Mouse (Mus musculus) forebrain, postnatal 0 days (tissue): ENCODE data around the gene Serf2. TPM values are rescaled to one million over a fixed set of nuclear protein-coding genes. Genes with fewer than 3 reads are reported as not detected.
"Not testable (repeated sequence)": the region's sequence is repeated elsewhere in the genome, so short reads cannot be mapped to it uniquely, and the experiment has no call there.

Source experiments
- ATAC-seq: fragments of 200-750 bp; cut with Nextera tagmentation; 2 replicates; pipeline ENCODE4 v1.8.0; 2017; ENCODE audit warnings: mild to moderate bottlenecking, moderate library complexity
- DNase-seq: peaks from one replicate; pipeline ENCODE4 v3.0.0-alpha.2; 2015
- H3K27ac ChIP-seq: fragments of 300-500 bp; sonication (generic); 2 replicates; pipeline ENCODE4 v1.5.1; 2014; ENCODE audit warnings: low read depth, mild to moderate bottlenecking, antibody characterized with exemption, low read length, moderate library complexity, mixed read lengths
- H3K27me3 ChIP-seq: fragments of 300-500 bp; sonication (generic); 2 replicates; pipeline ENCODE4 v1.6.1; 2014; ENCODE audit warnings: mild to moderate bottlenecking, low read length, mixed read lengths; ENCODE audit not compliant: insufficient read depth
- H3K36me3 ChIP-seq: fragments of 300-500 bp; sonication (generic); 2 replicates; pipeline ENCODE4 v1.6.1; 2014; ENCODE audit warnings: mild to moderate bottlenecking, moderate library complexity; ENCODE audit not compliant: insufficient read depth
- H3K4me1 ChIP-seq: fragments of 300-500 bp; sonication (generic); 2 replicates; pipeline ENCODE4 v1.6.1; 2014; ENCODE audit warnings: antibody characterized with exemption; ENCODE audit not compliant: insufficient read depth
- H3K4me2 ChIP-seq: fragments of 300-500 bp; sonication (generic); 2 replicates; pipeline ENCODE4 v1.6.1; 2014; ENCODE audit warnings: low read depth, mild to moderate bottlenecking, moderate library complexity
- H3K4me3 ChIP-seq: fragments of 300-500 bp; sonication (generic); 2 replicates; pipeline ENCODE4 v1.5.1; 2014; ENCODE audit warnings: low read depth, low read length, mixed read lengths
- H3K9ac ChIP-seq: fragments of 300-500 bp; sonication (generic); 2 replicates; pipeline ENCODE4 v1.6.1; 2014; ENCODE audit warnings: mild to moderate bottlenecking
- H3K9me3 ChIP-seq: fragments of 300-500 bp; sonication (generic); 2 replicates; pipeline ENCODE4 v1.6.1; 2016; ENCODE audit warnings: low read length
- CTCF ChIP-seq: sonication (generic); IDR thresholded peaks from 2 replicates; pipeline ENCODE4 v1.5.1; 2016; ENCODE audit warnings: antibody characterized with exemption, control low read depth, low read depth
- WGBS: fragments of 180-500 bp; shearing (Covaris S2); extraction: QIAGEN DNeasy Blood & Tissue Kit; methylation state at CpG from one replicate; pipeline ENCODE4 v1.1.7; 2014; 5-methylcytosine and 5-hydroxymethylcytosine counted together
- microRNA-seq, 2 experiments: library from miRNA; unstranded; fragments of <30 nt; microRNA quantifications; one replicate each; pipeline ENCODE4; 2016
- polyA plus RNA-seq: library from polyadenylated mRNA; unstranded; fragments of >200 nt; fragmentation: Nextera tagmentation; extraction: Ambion mirVana; gene quantifications from 2 replicates; pipeline ENCODE4 v1.2.1, GENCODE M21; 2015
- total RNA-seq: library from RNA; depleted of rRNA; stranded (reverse); fragments of >200 nt; gene quantifications from 2 replicates; pipeline ENCODE4 v1.2.3, GENCODE M21; 2014; rRNA removed

Gene Serf2
- total and polyA plus RNA-seq, 2 experiments from 2014 or later = 303 to 323 TPM

DNA sequence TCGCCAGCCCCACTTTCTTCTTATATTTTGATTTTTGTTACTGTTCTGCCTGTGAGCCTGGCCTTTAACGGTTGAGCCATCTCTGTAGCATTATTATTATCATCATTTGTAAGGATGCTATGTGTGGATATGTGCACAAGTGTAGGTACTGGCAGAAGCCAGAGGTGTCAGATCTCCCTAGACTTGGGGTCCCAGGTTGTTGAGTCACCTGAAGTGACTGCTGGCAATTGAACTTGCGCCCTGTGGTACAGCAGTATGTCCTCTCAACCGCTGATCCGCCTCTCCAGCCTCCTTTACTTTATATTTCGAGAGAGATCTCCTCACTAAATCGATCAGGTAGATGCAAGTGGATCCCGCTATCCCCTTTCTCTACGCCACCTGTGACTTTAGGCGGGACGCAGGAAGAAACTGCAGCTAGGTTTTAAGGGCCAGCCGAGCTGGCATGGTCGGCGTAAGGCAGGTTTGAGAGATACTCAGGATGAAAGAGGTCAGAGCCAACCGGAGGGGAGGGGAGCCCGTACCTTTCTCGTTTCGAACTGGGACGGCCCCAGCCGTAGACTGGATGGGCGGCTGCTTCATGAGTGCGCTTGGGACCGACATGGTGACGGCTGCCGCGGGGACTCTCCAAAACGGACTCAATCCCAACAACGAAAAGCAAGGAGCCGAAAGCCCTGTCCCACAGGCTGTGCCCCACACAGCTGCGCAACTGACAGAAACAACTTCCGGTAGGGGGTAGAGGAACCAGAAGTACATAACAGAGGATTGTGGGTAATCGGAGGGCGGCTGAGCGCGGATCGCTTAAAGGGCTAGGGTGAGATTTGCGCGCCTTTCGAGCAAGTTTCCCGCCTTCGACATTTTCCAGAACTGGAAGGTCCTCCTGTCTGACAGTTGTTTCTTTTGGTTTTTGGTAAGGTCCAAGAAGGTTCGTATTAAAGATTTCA lies 57.2 kb downstream of the Serf2 start, which contains the start of the genes Mfap1a and Wdr76:
TSS of gene Mfap1a (minus strand) at position 724 of the 941 bp plus-strand sequence.
TSS of gene Wdr76 (plus strand) at position 782 of the 941 bp plus-strand sequence.
- peak within 1 kb of the TSS; percentile 51 for H3K4me3 ChIP-seq
- peak; percentile 98 for ATAC-seq
- TF ChIP-seq CTCF = peak; percentile 53
- 5% methylated on average over 38 of the region's 42 CpGs for WGBS
- 0 out of 2 replicates have a peak within 1 kb of the TSS, but pooled peaks have one; percentile 40 for H3K27ac ChIP-seq
- not testable (repeated sequence) for H3K4me1 ChIP-seq, H3K36me3 ChIP-seq, H3K9me3 ChIP-seq, H3K27me3 ChIP-seq
- peak within 1 kb of the TSS; percentile 62 for H3K9ac ChIP-seq
- H3K4me2 ChIP-seq = peak within 1 kb of the TSS; percentile 56
- DNase-seq = peak; percentile 89

DNA sequence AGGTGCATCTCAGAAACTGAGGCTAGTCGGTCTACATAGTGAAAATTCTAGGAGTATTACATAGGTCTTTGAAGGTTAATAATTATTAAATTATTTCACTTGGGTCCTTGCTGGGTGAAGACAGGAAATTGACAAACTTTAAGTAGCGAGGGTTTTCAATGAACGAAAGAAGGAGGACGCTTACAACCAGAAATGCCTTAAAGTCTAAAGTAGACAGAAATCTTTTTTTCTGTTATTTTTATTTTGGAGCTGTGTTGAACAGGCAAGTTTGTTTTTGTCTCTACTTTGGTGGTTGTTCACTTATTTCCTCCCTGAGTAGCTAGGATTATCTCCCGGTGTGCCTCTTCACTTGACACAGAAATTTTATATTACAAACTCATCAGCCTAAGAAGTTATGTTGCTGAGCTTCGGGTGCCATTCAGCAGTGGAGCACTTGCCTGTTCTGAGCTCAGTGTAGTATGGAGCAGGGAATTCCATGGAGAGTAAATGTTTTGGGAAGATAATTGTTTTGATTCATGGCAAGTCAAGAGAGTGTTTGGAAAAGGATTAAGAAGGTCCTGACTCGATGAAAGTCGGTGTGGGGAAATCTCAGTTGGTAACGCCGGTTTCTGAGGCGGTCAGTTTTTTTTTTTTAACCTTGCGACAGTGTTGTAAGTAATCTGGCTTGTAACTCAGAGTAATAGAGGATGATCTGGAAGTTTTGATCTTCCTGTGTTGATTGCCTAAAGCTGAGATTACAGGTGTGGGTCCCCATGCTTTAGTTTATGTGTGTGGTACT lies 58.4 kb downstream of the Serf2 start:
- H3K4me1 ChIP-seq = no peaks in the 10 kb centered on the region; the same call in 1 of the 2 replicates
- peak overlapping the region; percentile 56 for H3K4me2 ChIP-seq
- no peaks in the 10 kb centered on the region for H3K36me3 ChIP-seq
- no peak for TF ChIP-seq CTCF
- ATAC-seq (no peak), DNase-seq (no peak)
- 13% methylated on average over 12 of the region's 12 CpGs for WGBS
- H3K9ac ChIP-seq = peak overlapping the region; percentile 62; the same call in 1 of the 2 replicates
- peak overlapping the region; percentile 51 for H3K4me3 ChIP-seq
- H3K27me3 ChIP-seq = no peaks in the 10 kb centered on the region
- H3K9me3 ChIP-seq = no peaks in the 10 kb centered on the region
- H3K27ac ChIP-seq = no peak overlapping the region

Small RNA genes within 50 kb of the gene (microRNA-seq; reads per million reads assigned to microRNA genes)
- gene Gm22953 = 0 reads per million in 2 experiments

Other genes with a start within 250 kb of the Serf2 start
- gene Trp53bp1, start 177.8 kb upstream of the Serf2 start, total RNA-seq = 154 and 183 TPM in 2 replicates
- gene Trp53bp1, start 177.8 kb upstream of the Serf2 start, polyA plus RNA-seq = 49.9 and 80.9 TPM in 2 replicates
- 75.6 and 76.0 TPM in 2 replicates for gene Map1a, start 159.6 kb upstream of the Serf2 start, total RNA-seq
- gene Map1a, start 159.6 kb upstream of the Serf2 start, polyA plus RNA-seq = 18.1 and 27.4 TPM in 2 replicates
- 11.1 and 12.4 TPM in 2 replicates for gene Ppip5k1, start 93.8 kb upstream of the Serf2 start, total RNA-seq
- 10.9 and 13.6 TPM in 2 replicates for gene Ppip5k1, start 93.8 kb upstream of the Serf2 start, polyA plus RNA-seq
- 73.2 and 77.4 TPM in 2 replicates for gene Ckmt1, start 91.5 kb upstream of the Serf2 start, total RNA-seq
- 69.3 and 80.6 TPM in 2 replicates for gene Ckmt1, start 91.5 kb upstream of the Serf2 start, polyA plus RNA-seq
- gene Strc, start 62.0 kb upstream of the Serf2 start, total RNA-seq = not detected in 2 replicates
- gene Strc, start 62.0 kb upstream of the Serf2 start, polyA plus RNA-seq = not detected in 2 replicates
- gene Pdia3, start 35.4 kb upstream of the Serf2 start, total RNA-seq = 63.4 and 69.9 TPM in 2 replicates
- gene Pdia3, start 35.4 kb upstream of the Serf2 start, polyA plus RNA-seq = 215 and 267 TPM in 2 replicates
- gene Catsper2, start 35.4 kb upstream of the Serf2 start, total RNA-seq = 4.9 and 7.2 TPM in 2 replicates
- 2.4 and 3.3 TPM in 2 replicates for gene Catsper2, start 35.4 kb upstream of the Serf2 start, polyA plus RNA-seq
- 0.23 TPM in 1 of 2 replicates, not detected in the other for gene Ell3, start 4.9 kb upstream of the Serf2 start, total RNA-seq
- gene Ell3, start 4.9 kb upstream of the Serf2 start, polyA plus RNA-seq = 1.2 and 1.4 TPM in 2 replicates
- gene Hypk, start 4.1 kb downstream of the Serf2 start, total RNA-seq = 16.8 and 22.0 TPM in 2 replicates
- gene Hypk, start 4.1 kb downstream of the Serf2 start, polyA plus RNA-seq = 114 and 121 TPM in 2 replicates
- gene Serinc4, start 7.6 kb downstream of the Serf2 start, total RNA-seq = 3.1 and 6.2 TPM in 2 replicates
- 1.2 and 1.8 TPM in 2 replicates for gene Serinc4, start 7.6 kb downstream of the Serf2 start, polyA plus RNA-seq
- 34.5 and 36.4 TPM in 2 replicates for gene Mfap1b, start 24.9 kb downstream of the Serf2 start, total RNA-seq
- gene Mfap1b, start 24.9 kb downstream of the Serf2 start, polyA plus RNA-seq = 44.6 and 58.4 TPM in 2 replicates
- gene Mfap1a, start 57.5 kb downstream of the Serf2 start, total RNA-seq = 16.1 and 25.7 TPM in 2 replicates
- gene Mfap1a, start 57.5 kb downstream of the Serf2 start, polyA plus RNA-seq = 12.8 and 20.4 TPM in 2 replicates
- 4.7 and 5.1 TPM in 2 replicates for gene Wdr76, start 57.5 kb downstream of the Serf2 start, total RNA-seq
- gene Wdr76, start 57.5 kb downstream of the Serf2 start, polyA plus RNA-seq = 0.88 and 1.5 TPM in 2 replicates